Mouse (Mus musculus): ENCODE measurements around the gene Pitpnm1.
"Not testable (repeated sequence)": the region's sequence is repeated elsewhere in the genome, so short reads cannot be mapped to it uniquely, and the experiment has no call there.

Pitpnm1 gene

DNA sequence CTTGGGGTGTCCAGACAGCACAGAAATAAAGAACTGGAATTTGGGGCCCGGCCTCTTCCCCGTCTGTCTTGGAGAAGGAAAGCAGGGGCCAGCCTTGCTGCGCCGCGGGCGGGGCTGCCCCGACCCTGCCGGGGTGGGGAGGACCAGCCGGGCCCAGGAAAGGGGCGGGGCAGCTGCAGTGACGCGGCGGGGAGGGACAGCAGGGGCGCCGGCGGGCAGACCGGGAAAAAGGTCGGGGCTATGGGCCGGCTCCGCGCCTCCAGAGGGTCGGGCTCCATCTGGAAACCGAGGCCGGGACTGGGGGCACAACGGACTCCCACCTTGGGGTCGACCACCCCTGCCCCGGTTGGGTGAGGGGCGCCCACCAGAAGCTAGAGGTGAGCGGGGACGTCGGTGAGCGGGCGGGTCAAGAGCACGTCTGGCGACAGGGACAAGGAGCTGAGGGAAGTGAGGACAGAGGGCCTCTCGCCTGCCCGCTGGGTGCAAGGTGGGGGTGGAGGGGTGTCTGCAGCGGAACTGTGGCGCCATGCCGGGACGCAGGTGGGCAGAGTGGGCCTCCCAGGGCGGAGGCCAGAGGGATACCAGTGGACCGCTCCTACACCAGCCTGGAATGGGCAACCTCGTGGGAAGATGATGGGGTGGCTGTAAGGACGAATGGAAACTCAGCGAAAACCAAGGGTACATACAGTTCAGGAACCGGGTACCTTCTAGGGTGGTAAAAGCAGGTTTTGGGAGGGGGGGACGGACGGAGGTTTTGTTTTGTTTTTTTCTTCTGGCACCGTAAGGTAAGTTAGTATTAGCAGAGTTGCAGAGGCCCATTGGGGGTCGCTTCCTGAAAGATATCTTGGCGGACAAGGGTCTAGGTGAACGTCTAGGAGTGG is at the start of gene Pitpnm1:
Gene Pitpnm1, plus strand, starts transcription at position 162 of the 881 bp plus-strand sequence.
- in situ Hi-C loops (cut with MseI, MboI), result no loop called here

GRCm38 (mm10) chr19:4051016-4051415 is 48.8 kb upstream of the Pitpnm1 start:
- in situ Hi-C loops (cut with MseI, MboI), result loop anchor here (5.0 kb wide), 2 partner anchors 34 to 36 kb away; no protein-coding TSS in a partner anchor

DNA sequence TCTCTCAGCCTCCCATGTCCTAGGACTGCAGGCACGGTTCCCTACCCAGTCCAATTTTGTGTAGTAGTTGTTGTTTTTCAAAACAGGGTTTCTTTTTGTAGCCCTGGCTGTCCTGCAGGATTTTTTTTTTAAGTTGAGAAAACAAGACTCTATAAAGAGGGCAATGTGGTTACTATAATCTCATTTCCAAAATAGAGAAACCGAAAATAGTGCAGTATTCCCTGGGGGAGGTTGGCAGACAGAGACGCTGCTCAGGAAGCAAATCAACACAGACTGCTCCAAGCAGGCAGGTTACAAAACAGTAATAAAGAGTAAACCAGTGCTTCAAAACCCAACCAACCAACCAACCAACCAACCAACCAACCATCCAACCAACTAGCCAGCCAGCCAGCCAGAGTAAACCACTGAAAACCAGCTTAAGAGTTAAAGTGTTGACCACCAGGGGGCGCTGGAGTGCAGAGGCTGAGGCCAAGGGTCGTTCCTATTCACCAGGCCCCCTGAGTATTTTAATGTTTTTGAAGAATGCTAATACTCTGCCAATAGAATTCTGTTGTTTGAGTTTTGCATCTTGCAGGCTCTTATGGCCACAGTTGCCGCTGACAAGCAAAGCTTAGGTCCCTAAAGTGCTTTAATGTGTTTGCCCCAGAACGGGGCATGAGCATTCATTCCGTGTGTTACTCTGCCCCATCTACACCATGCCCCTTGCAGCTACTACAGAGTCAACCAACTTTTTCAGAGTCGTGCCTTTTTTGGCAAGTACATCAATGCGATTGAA is 47.9 kb upstream of the Pitpnm1 start:
- in situ Hi-C loops (cut with MseI, MboI), result loop anchor here (5.0 kb wide), 2 partner anchors 35 kb away; no protein-coding TSS in a partner anchor

DNA sequence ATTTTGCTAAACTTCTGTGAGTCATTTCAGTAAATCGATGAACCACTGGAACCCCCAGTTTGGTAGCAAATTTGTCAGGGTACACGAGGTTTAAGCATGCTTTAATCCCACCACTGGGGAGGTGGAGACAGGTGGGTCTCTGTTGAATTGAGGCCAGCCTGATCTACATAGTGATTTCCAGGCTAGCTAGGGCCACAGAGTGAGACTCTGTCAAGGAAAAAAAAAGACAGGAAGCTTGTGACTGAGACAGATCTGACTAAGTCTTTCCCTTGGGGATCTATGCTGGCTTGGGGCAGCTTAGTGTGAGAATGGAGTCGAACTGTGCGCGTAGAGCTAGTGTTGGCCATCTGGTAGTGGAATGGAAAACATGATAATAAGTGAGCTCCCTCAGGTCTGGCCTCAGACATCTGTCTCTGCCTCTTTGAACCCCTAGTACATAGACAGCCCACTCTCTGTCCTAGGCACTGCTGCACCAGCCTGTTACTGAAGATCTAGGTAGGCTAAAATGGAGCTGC is 47.2 kb upstream of the Pitpnm1 start:
- in situ Hi-C loops (cut with MseI, MboI), result loop anchor here (5.0 kb wide), 2 partner anchors 35 kb away; no protein-coding TSS in a partner anchor

GRCm38 (mm10) chr19:4054613-4055012 is 45.2 kb upstream of the Pitpnm1 start:
- in situ Hi-C loops (cut with MseI, MboI), result loop anchor here (5.0 kb wide), 2 partner anchors 33 to 37 kb away; no protein-coding TSS in a partner anchor

GRCm38 (mm10) chr19:4055216-4055946 is 44.4 kb upstream of the Pitpnm1 start:
- in situ Hi-C loops (cut with MseI, MboI), result no loop called here

- in situ Hi-C loops (cut with MseI, MboI), result no loop called here
Measured at GRCm38 (mm10) chr19:4055947-4056693, 43.7 kb upstream of the Pitpnm1 start.

GRCm38 (mm10) chr19:4056727-4057126 is 43.1 kb upstream of the Pitpnm1 start:
- in situ Hi-C loops (cut with MseI, MboI), result no loop called here

- in situ Hi-C loops (cut with MseI, MboI), result no loop called here
Measured at GRCm38 (mm10) chr19:4057389-4057788, 42.4 kb upstream of the Pitpnm1 start.

- in situ Hi-C loops (cut with MseI, MboI), result no loop called here
Measured at GRCm38 (mm10) chr19:4057962-4058361, 41.8 kb upstream of the Pitpnm1 start.

- in situ Hi-C loops (cut with MseI, MboI), result no loop called here
Measured at GRCm38 (mm10) chr19:4058581-4058980, 41.2 kb upstream of the Pitpnm1 start.

GRCm38 (mm10) chr19:4059069-4059740 is 40.6 kb upstream of the Pitpnm1 start, which contains the start of gene Gstp3:
Gene Gstp3, minus strand, starts transcription at chr19:4059569.
- in situ Hi-C loops (cut with MseI, MboI), result no loop called here

DNA sequence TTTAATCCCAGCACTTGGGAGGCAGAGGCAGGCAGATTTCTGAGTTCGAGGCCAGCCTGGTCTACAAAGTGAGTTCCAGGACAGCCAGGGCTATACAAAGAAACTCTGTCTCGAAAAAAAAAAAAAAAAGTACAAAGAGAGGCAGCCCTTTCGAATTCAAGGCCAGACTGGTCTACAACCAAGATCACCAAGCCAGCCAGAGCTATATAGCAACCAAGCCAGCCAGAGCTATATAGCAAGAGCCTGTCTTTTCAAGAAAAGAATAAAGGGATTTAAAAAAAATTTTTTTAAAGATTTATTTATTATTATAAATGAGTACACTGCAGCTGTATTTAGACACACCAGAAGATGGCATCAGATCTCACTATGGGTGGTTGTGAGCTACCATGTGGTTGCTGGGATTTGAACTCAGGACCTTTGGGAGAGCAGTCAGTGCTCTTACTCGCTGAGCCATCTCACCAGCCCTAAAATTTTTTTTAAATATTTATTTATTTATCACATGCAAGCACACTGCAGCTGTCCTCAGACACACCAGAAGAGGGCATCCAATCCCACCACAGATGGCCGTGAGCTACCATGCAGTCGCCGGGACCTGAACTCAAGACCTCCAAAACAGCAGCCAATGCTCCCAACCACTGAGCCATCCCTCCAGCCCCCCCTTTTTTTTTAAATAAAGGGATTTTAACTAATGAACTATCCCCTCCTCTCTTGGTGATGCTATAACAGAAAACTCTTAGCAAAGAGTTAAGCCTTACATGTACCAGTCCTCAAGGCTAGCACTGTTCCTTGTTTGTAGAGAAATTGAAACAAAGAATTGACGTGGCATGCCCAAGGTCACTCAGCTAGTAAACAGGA is 39.5 kb upstream of the Pitpnm1 start:
- in situ Hi-C loops (cut with MseI, MboI), result not testable (repeated sequence)

GRCm38 (mm10) chr19:4060899-4061465 is 38.8 kb upstream of the Pitpnm1 start:
- in situ Hi-C loops (cut with MseI, MboI), result no loop called here

- in situ Hi-C loops (cut with MseI, MboI), result not testable (repeated sequence)
Measured at GRCm38 (mm10) chr19:4063357-4063756, 36.4 kb upstream of the Pitpnm1 start.

DNA sequence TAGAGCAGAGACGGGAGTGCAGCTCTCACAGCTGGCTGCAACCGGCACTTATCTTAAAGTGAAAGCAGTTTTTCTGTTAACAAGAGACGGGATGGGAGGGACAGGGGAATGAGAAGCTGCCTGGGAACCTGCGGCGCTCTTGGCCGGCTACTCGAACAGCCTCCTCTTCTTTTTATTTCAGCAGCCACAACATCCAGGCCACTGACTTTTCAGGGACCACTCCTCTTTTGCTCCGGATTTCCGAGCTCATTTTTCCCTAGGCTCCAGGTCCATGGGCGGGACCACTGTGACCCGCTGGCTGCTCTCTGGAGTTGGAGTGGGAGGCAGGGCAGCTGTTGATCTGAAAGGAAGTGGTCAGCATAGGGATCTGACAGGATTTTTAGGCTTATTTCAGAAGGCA is 35.3 kb upstream of the Pitpnm1 start:
- in situ Hi-C loops (cut with MseI, MboI), result not testable (repeated sequence)

DNA sequence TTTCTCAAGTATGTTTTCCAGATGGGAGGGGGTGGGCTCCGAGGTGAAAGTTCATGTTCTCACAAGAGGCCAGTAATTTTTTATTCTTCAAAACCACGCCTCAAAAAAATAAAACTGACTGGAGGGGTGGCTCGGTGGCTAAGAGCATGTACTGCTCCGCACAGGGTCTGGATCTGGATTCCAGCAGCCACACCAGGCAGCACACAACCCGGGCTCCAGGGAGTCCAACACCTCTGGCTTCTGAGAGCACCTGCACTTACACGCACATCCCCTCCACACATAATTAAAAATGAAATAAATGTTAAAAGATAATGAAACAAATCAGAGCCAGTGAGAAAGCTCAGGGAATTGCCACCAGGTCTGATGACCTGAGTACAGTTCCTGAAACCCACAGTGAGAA is 33.5 kb upstream of the Pitpnm1 start:
- in situ Hi-C loops (cut with MseI, MboI), result no loop called here

DNA sequence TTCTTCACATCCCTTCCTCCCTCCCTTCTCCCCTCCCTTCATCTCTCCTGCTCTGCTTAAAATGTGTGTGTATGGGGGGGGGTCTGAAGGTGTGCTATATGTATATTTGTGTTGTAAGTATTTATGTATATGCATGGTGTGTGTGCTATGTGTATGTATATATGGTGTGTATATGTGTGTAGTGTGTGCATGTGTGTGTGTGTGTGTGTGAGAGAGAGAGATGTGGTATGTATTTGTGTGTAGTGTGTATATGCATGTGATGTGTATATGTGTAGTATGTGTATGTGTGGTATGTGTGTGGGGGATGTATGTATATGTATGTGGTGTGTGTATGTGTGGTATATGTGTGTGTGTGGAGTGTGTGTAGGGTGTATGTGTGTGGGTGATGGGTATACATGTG is 32.9 kb upstream of the Pitpnm1 start:
- in situ Hi-C loops (cut with MseI, MboI), result no loop called here

- in situ Hi-C loops (cut with MseI, MboI), result not testable (repeated sequence)
Measured at GRCm38 (mm10) chr19:4068242-4068641, 31.6 kb upstream of the Pitpnm1 start.

Data from mouse trophoblast stem cell (cell line).